Mouse (Mus musculus) forebrain, postnatal 0 days (tissue): Measurements from ENCODE around the gene Sap30. TPM values are rescaled to one million over a fixed set of nuclear protein-coding genes. Genes with fewer than 3 reads are reported as not detected.
"Not testable (repeated sequence)": the region's sequence is repeated elsewhere in the genome, so short reads cannot be mapped to it uniquely, and the experiment has no call there.

Experiments
- ATAC-seq: fragments of 200-750 bp; cut with Nextera tagmentation; 2 replicates; pipeline ENCODE4 v1.8.0; 2017; ENCODE audit warnings: mild to moderate bottlenecking, moderate library complexity
- DNase-seq: peaks from one replicate; pipeline ENCODE4 v3.0.0-alpha.2; 2015
- H3K27ac ChIP-seq: fragments of 300-500 bp; sonication (generic); 2 replicates; pipeline ENCODE4 v1.5.1; 2014; ENCODE audit warnings: low read depth, mild to moderate bottlenecking, antibody characterized with exemption, low read length, moderate library complexity, mixed read lengths
- H3K27me3 ChIP-seq: fragments of 300-500 bp; sonication (generic); 2 replicates; pipeline ENCODE4 v1.6.1; 2014; ENCODE audit warnings: mild to moderate bottlenecking, low read length, mixed read lengths; ENCODE audit not compliant: insufficient read depth
- H3K36me3 ChIP-seq: fragments of 300-500 bp; sonication (generic); 2 replicates; pipeline ENCODE4 v1.6.1; 2014; ENCODE audit warnings: mild to moderate bottlenecking, moderate library complexity; ENCODE audit not compliant: insufficient read depth
- H3K4me1 ChIP-seq: fragments of 300-500 bp; sonication (generic); 2 replicates; pipeline ENCODE4 v1.6.1; 2014; ENCODE audit warnings: antibody characterized with exemption; ENCODE audit not compliant: insufficient read depth
- H3K4me2 ChIP-seq: fragments of 300-500 bp; sonication (generic); 2 replicates; pipeline ENCODE4 v1.6.1; 2014; ENCODE audit warnings: low read depth, mild to moderate bottlenecking, moderate library complexity
- H3K4me3 ChIP-seq: fragments of 300-500 bp; sonication (generic); 2 replicates; pipeline ENCODE4 v1.5.1; 2014; ENCODE audit warnings: low read depth, low read length, mixed read lengths
- H3K9ac ChIP-seq: fragments of 300-500 bp; sonication (generic); 2 replicates; pipeline ENCODE4 v1.6.1; 2014; ENCODE audit warnings: mild to moderate bottlenecking
- H3K9me3 ChIP-seq: fragments of 300-500 bp; sonication (generic); 2 replicates; pipeline ENCODE4 v1.6.1; 2016; ENCODE audit warnings: low read length
- CTCF ChIP-seq: sonication (generic); IDR thresholded peaks from 2 replicates; pipeline ENCODE4 v1.5.1; 2016; ENCODE audit warnings: antibody characterized with exemption, control low read depth, low read depth
- WGBS: fragments of 180-500 bp; shearing (Covaris S2); extraction: QIAGEN DNeasy Blood & Tissue Kit; methylation state at CpG from one replicate; pipeline ENCODE4 v1.1.7; 2014; 5-methylcytosine and 5-hydroxymethylcytosine counted together
- polyA plus RNA-seq: library from polyadenylated mRNA; unstranded; fragments of >200 nt; fragmentation: Nextera tagmentation; extraction: Ambion mirVana; gene quantifications from 2 replicates; pipeline ENCODE4 v1.2.1, GENCODE M21; 2015
- total RNA-seq: library from RNA; depleted of rRNA; stranded (reverse); fragments of >200 nt; gene quantifications from 2 replicates; pipeline ENCODE4 v1.2.3, GENCODE M21; 2014

Gene Sap30
- total and polyA plus RNA-seq, 2 experiments from 2014 or later = 28.4 to 29.0 TPM

GRCm38 (mm10) chr8:57457152-57457551 lies 30.5 kb downstream of the Sap30 start:
- Histone ChIP-seq H3K4me1 (no peaks in the 10 kb centered on the region), H3K27me3 (no peaks in the 10 kb centered on the region), H3K27ac (peak overlapping the region; percentile 64), H3K9ac (no peak overlapping the region), H3K4me2 (peak overlapping the region; percentile 37), H3K9me3 (no peaks in the 10 kb centered on the region), H3K4me3 (peak overlapping the region; percentile 11; the same call in 1 of the 2 replicates), H3K36me3 (no peaks in the 10 kb centered on the region)
- TF ChIP-seq CTCF = no peak
- DNase-seq (peak; percentile 67), ATAC-seq (peak; percentile 83)
- 32% methylated on average over 6 of the region's 6 CpGs for WGBS

- no peaks in the 10 kb centered on the region for H3K4me1 ChIP-seq
- DNase-seq = peak; percentile 11
- 57% methylated on average over 3 of the region's 3 CpGs for WGBS
- H3K9me3 ChIP-seq = no peaks in the 10 kb centered on the region
- no peak within 1 kb of the TSS for H3K9ac ChIP-seq
- TF ChIP-seq CTCF = no peak
- ATAC-seq = peak; percentile 85
- peak within 1 kb of the TSS; percentile 11 for H3K4me3 ChIP-seq
- peak within 1 kb of the TSS; percentile 64 for H3K27ac ChIP-seq
- H3K4me2 ChIP-seq = peak within 1 kb of the TSS; percentile 37
- H3K27me3 ChIP-seq = no peaks in the 10 kb centered on the region
- H3K36me3 ChIP-seq = no peaks in the 10 kb centered on the region
Observed at GRCm38 (mm10) chr8:57455765-57456164, 31.9 kb downstream of the Sap30 start, which contains the start of gene Scrg1. TSS of gene Scrg1 (plus strand) at chr8:57455923.

DNA sequence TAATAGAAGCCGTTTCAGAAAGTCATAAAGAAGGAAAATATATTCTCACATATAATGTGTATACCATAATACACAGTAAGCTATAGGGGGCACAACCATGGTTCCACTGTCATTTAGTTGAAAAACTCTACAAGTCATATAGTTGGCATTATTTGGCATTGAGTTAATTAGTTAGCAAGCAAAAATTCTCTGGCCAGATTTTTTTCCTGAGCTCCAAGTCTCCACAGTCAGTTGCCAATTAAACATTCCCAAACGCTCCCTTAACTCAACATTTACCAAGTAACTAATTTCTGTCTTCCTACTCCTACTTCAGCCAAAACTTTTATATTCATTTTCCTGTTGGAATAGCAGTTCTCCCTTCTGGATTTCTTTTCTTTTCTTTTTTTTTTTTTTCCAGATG lies 34.3 kb downstream of the Sap30 start:
- H3K4me2 ChIP-seq = no peak overlapping the region
- H3K36me3 ChIP-seq = no peaks in the 10 kb centered on the region

DNA sequence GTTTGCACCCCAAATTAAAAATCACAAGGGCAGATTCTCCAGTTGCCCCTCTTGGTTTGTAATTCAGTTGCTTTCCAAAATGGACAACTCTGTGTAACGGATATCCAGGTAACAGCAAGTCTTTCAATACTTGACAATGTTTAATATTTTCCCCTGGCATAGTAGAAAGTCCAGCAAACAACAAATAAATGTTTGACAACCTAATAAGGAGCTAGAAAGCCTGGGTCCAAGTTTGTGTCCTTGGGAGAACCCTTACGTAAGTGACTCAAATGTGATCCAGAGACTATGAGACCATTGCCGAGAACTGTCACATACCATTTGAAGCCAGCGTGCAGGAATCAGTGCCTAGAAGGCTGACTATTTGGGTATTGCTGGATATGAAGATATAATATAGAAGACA lies 35.8 kb downstream of the Sap30 start:
- ATAC-seq (no peak), DNase-seq (no peak)
- no peak overlapping the region for H3K4me2 ChIP-seq
- no peak overlapping the region for H3K9ac ChIP-seq
- H3K36me3 ChIP-seq = no peaks in the 10 kb centered on the region
- 95% methylated on average over 4 of the region's 4 CpGs for WGBS
- H3K4me3 ChIP-seq = no peak overlapping the region
- H3K27me3 ChIP-seq = no peaks in the 10 kb centered on the region
- no peaks in the 10 kb centered on the region for H3K9me3 ChIP-seq
- no peaks in the 10 kb centered on the region for H3K4me1 ChIP-seq
- no peak for TF ChIP-seq CTCF
- no peak overlapping the region for H3K27ac ChIP-seq

More for the DNA sequence above, 34.3 kb downstream of the Sap30 start:
- ATAC-seq (no peak), DNase-seq (no peak)
- 77% methylated on average over 2 of the region's 2 CpGs for WGBS
- Histone ChIP-seq H3K9me3 (no peaks in the 10 kb centered on the region), H3K9ac (no peak overlapping the region), H3K27ac (no peak overlapping the region), H3K4me3 (no peak overlapping the region), H3K4me1 (no peaks in the 10 kb centered on the region), H3K27me3 (no peaks in the 10 kb centered on the region)
- no peak for TF ChIP-seq CTCF

GRCm38 (mm10) chr8:57450726-57451125 lies 36.9 kb downstream of the Sap30 start:
- TF ChIP-seq CTCF = no peak
- Histone ChIP-seq H3K4me3 (no peak overlapping the region), H3K9me3 (no peaks in the 10 kb centered on the region), H3K4me2 (no peak overlapping the region), H3K9ac (no peak overlapping the region), H3K27ac (no peak overlapping the region), H3K36me3 (no peaks in the 10 kb centered on the region), H3K4me1 (no peaks in the 10 kb centered on the region), H3K27me3 (no peaks in the 10 kb centered on the region)
- no peak for ATAC-seq
- DNase-seq = no peak
- 78% methylated on average over 7 of the region's 7 CpGs for WGBS

DNA sequence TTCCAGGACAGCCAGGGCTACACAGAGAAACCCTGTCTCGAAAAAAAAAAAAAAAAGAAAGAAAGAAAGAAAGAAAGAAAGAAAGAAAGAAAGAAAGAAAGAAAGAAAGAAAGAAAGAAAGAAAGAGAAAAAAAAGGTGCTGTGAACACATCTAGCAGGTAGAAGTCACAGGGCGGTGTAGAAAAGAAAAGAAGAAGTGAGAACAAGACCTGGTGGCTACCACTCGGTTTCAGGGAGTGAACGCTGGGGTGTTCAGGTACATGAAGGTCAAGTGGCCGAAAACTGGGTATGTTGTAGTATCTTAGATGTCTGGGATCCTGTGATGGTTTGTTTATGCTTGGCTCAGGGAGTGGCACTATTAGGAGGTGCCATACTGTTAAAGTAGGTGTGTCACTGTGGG lies 41.8 kb downstream of the Sap30 start:
- not testable (repeated sequence) for H3K4me2 ChIP-seq, H3K36me3 ChIP-seq, ATAC-seq, H3K9me3 ChIP-seq, H3K27me3 ChIP-seq, H3K27ac ChIP-seq, DNase-seq, H3K4me3 ChIP-seq, H3K4me1 ChIP-seq, H3K9ac ChIP-seq
- 89% methylated on average over 5 of the region's 5 CpGs for WGBS

- no peak overlapping the region for H3K4me2 ChIP-seq
- no peaks in the 10 kb centered on the region for H3K9me3 ChIP-seq
- ATAC-seq (no peak), DNase-seq (no peak)
- no peaks in the 10 kb centered on the region for H3K36me3 ChIP-seq
- no peaks in the 10 kb centered on the region for H3K27me3 ChIP-seq
- WGBS = 83% methylated on average over 4 of the region's 4 CpGs
- no peaks in the 10 kb centered on the region for H3K4me1 ChIP-seq
- H3K4me3 ChIP-seq = no peak overlapping the region
- no peak for TF ChIP-seq CTCF
- H3K27ac ChIP-seq = no peak overlapping the region
- no peak overlapping the region for H3K9ac ChIP-seq
Observed at GRCm38 (mm10) chr8:57443289-57443688, 44.4 kb downstream of the Sap30 start.

GRCm38 (mm10) chr8:57441556-57441955 lies 46.1 kb downstream of the Sap30 start:
- 83% methylated on average over 5 of the region's 5 CpGs for WGBS
- Histone ChIP-seq H3K27me3 (no peaks in the 10 kb centered on the region), H3K4me2 (no peak overlapping the region)

More at GRCm38 (mm10) chr8:57441556-57441955, 46.1 kb downstream of the Sap30 start:
- ATAC-seq = no peak
- TF ChIP-seq CTCF = no peak
- no peak for DNase-seq
- Histone ChIP-seq H3K27ac (no peak overlapping the region), H3K4me3 (no peak overlapping the region), H3K36me3 (no peaks in the 10 kb centered on the region), H3K9ac (no peak overlapping the region), H3K4me1 (no peaks in the 10 kb centered on the region), H3K9me3 (no peaks in the 10 kb centered on the region)
